Mouse (Mus musculus) E14TG2a.4 (cell line): ENCODE measurements around the gene Syne3.

Experiments used
- H3K27me3 ChIP-seq: 2 replicates; pipeline ENCODE4 v1.6.1; 2014; ENCODE audit warnings: low read length, control low read depth; ENCODE audit not compliant: insufficient read depth
- H3K36me3 ChIP-seq: 2 replicates; pipeline ENCODE4 v1.6.1; 2014; ENCODE audit warnings: low read length, control low read depth; ENCODE audit not compliant: insufficient read depth
- H3K4me1 ChIP-seq: replicated peaks from 2 replicates; pipeline ENCODE4 v1.6.1; 2014; ENCODE audit warnings: low read depth, low read length, control low read depth
- H3K4me3 ChIP-seq: replicated peaks from 2 replicates; pipeline ENCODE4 v1.5.1; 2014; ENCODE audit warnings: mild to moderate bottlenecking, low read length
- H3K9me3 ChIP-seq: 2 replicates; pipeline ENCODE4 v1.6.1; 2014; ENCODE audit warnings: low read length, control low read depth
- CTCF ChIP-seq: conservative IDR thresholded peaks from 2 replicates; pipeline ENCODE4 v1.5.1; 2014; ENCODE audit warnings: low read length
- NANOG ChIP-seq: IDR thresholded peaks from 2 replicates; pipeline ENCODE4 v1.6.1; 2014; ENCODE audit warnings: borderline replicate concordance, low read length, mixed read lengths
- POU5F1 ChIP-seq: IDR thresholded peaks from 2 replicates; pipeline ENCODE4 v1.6.1; 2014; ENCODE audit warnings: low read length, borderline replicate concordance

Syne3 gene

GRCm38 (mm10) chr12:104882533-104882932 is 127.1 kb downstream of the Syne3 start:
- Histone ChIP-seq H3K27me3 (peaks cover 6% of the 10 kb centered on the region; the same call in 1 of the 2 replicates), H3K4me3 (no peak overlapping the region), H3K9me3 (peaks cover 10% of the 10 kb centered on the region; the same call in 1 of the 2 replicates), H3K4me1 (peaks cover 38% of the 10 kb centered on the region), H3K36me3 (no peaks in the 10 kb centered on the region)
- TF ChIP-seq POU5F1 (no peak), NANOG (no peak), CTCF (no peak)

GRCm38 (mm10) chr12:104882061-104882460 is 127.5 kb downstream of the Syne3 start:
- Histone ChIP-seq H3K4me3 (no peak overlapping the region), H3K27me3 (peaks cover 9% of the 10 kb centered on the region; the same call in 1 of the 2 replicates), H3K9me3 (peaks cover 10% of the 10 kb centered on the region; the same call in 1 of the 2 replicates), H3K4me1 (peaks cover 38% of the 10 kb centered on the region), H3K36me3 (no peaks in the 10 kb centered on the region)
- TF ChIP-seq CTCF (no peak), POU5F1 (no peak), NANOG (no peak)

GRCm38 (mm10) chr12:104881518-104882060 is 128.0 kb downstream of the Syne3 start:
- Histone ChIP-seq H3K4me1 (peaks cover 38% of the 10 kb centered on the region), H3K9me3 (peaks cover 10% of the 10 kb centered on the region; the same call in 1 of the 2 replicates), H3K27me3 (peaks cover 13% of the 10 kb centered on the region; the same call in 1 of the 2 replicates), H3K36me3 (no peaks in the 10 kb centered on the region), H3K4me3 (no peak overlapping the region)
- TF ChIP-seq POU5F1 (no peak), CTCF (no peak), NANOG (no peak)

- Histone ChIP-seq H3K27me3 (peaks cover 18% of the 10 kb centered on the region; the same call in 1 of the 2 replicates), H3K36me3 (no peaks in the 10 kb centered on the region), H3K4me3 (no peak overlapping the region), H3K9me3 (peaks cover 10% of the 10 kb centered on the region; the same call in 1 of the 2 replicates), H3K4me1 (peaks cover 48% of the 10 kb centered on the region)
- TF ChIP-seq NANOG (no peak), CTCF (no peak), POU5F1 (no peak)
Measured at GRCm38 (mm10) chr12:104880367-104880766, 129.2 kb downstream of the Syne3 start.
